Mouse (Mus musculus): Measurements from ENCODE around the gene Nudt1. TPM values are rescaled to one million over a fixed set of nuclear protein-coding genes. Genes with fewer than 3 reads are reported as not detected.

Gene Nudt1
- total RNA-seq (2023) = 10 to 100 TPM in 1 of 2 experiments, 1 to 10 TPM in 1; 6.6 to 10.9 TPM

GRCm38 (mm10) chr5:140321042-140321755, at the start of gene Nudt1, which contains the start of gene Mad1l1:
Nudt1 (plus strand) TSS chr5:140321656.
Mad1l1 (minus strand) TSS chr5:140321552.

GRCm38 (mm10) chr5:140331615-140332512, 10.4 kb downstream of the Nudt1 start, which contains the start of gene Mrm2:
Mrm2 (minus strand) TSS chr5:140331898.

Other genes with a start within 250 kb of the Nudt1 start
- gene Mad1l1, start 104 bp upstream of the Nudt1 start, total RNA-seq (2023) = 10 to 100 TPM; 33.4 to 34.3 TPM
- 1 to 10 TPM; 2.9 to 3.1 TPM for gene Mrm2, start 10.2 kb downstream of the Nudt1 start, total RNA-seq (2023)
- 10 to 100 TPM in 1 of 2 experiments, 1 to 10 TPM in 1; 8.5 to 16.2 TPM for gene Snx8, start 67.6 kb downstream of the Nudt1 start, total RNA-seq (2023)
- 10 to 100 TPM; 74.2 to 74.8 TPM for gene Eif3b, start 97.7 kb downstream of the Nudt1 start, total RNA-seq (2023)
- gene Gm4869, start 124.0 kb downstream of the Nudt1 start, total RNA-seq (2023) = not detected
- 100 to 1,000 TPM; 118 to 121 TPM for gene Chst12, start 183.9 kb downstream of the Nudt1 start, total RNA-seq (2023)
- gene Grifin, start 243.4 kb downstream of the Nudt1 start, total RNA-seq (2023) = under 1 TPM in 1 of 2 experiments, not detected in 1; 0.61 TPM

Data from neutrophil, adult 83 days (primary cell).